Mouse (Mus musculus) liver, embryonic 11.5 days (tissue): ENCODE data around the gene Camkk2. TPM values are rescaled to one million over a fixed set of nuclear protein-coding genes. Genes with fewer than 3 reads are reported as not detected.

Experiments
- ATAC-seq: fragments of 200-750 bp; cut with Nextera tagmentation; replicated peaks from 2 replicates; pipeline ENCODE4 v1.8.0; 2017; ENCODE audit warnings: moderate number of reproducible peaks, mild to moderate bottlenecking, moderate TSS enrichment, moderate library complexity; ENCODE audit not compliant: low FRiP score
- DNase-seq: peaks from one replicate; pipeline ENCODE4 v3.0.0-alpha.2; 2017; ENCODE audit warnings: low spot score
- H3K27ac ChIP-seq: fragments of 300-500 bp; sonication (generic); 2 replicates; pipeline ENCODE4 v1.5.1; 2014; ENCODE audit warnings: mild to moderate bottlenecking, low read depth, low read length, control low read depth
- H3K27me3 ChIP-seq: fragments of 300-500 bp; sonication (generic); replicated peaks from 2 replicates; pipeline ENCODE4 v1.6.1; 2014; ENCODE audit warnings: low read length, mixed read lengths; ENCODE audit not compliant: control insufficient read depth, insufficient read depth
- H3K36me3 ChIP-seq: fragments of 300-500 bp; sonication (generic); 2 replicates; pipeline ENCODE4 v1.6.1; 2014; ENCODE audit warnings: mild to moderate bottlenecking, low read length, moderate library complexity, mixed read lengths; ENCODE audit not compliant: control insufficient read depth, insufficient read depth
- H3K4me1 ChIP-seq: fragments of 300-500 bp; sonication (generic); replicated peaks from 2 replicates; pipeline ENCODE4 v1.6.1; 2014; ENCODE audit warnings: low read length, mixed read lengths; ENCODE audit not compliant: control insufficient read depth, insufficient read depth
- H3K4me2 ChIP-seq: fragments of 300-500 bp; sonication (generic); 2 replicates; pipeline ENCODE4 v1.6.1; 2014; ENCODE audit warnings: mild to moderate bottlenecking, control low read depth, moderate library complexity
- H3K4me3 ChIP-seq: fragments of 300-500 bp; sonication (generic); 2 replicates; pipeline ENCODE4 v1.5.1; 2014; ENCODE audit warnings: low read depth, low read length, control low read depth
- H3K9ac ChIP-seq: fragments of 300-500 bp; sonication (generic); 2 replicates; pipeline ENCODE4 v1.6.1; 2014; ENCODE audit warnings: low read depth, low read length, control low read depth
- H3K9me3 ChIP-seq: fragments of 300-500 bp; sonication (generic); 2 replicates; pipeline ENCODE4 v1.6.1; 2016; ENCODE audit warnings: low read length, inconsistent platforms, mixed read lengths; ENCODE audit not compliant: control insufficient read depth
- WGBS: fragments of 180-500 bp; shearing (Covaris S2); extraction: QIAGEN DNeasy Blood & Tissue Kit; methylation state at CpG from one replicate; pipeline ENCODE4 v1.1.7; 2014; 5-methylcytosine and 5-hydroxymethylcytosine counted together
- polyA plus RNA-seq: library from polyadenylated mRNA; unstranded; fragments of >200 nt; fragmentation: Nextera tagmentation; extraction: Ambion mirVana; gene quantifications from 2 replicates; pipeline ENCODE4 v1.2.1, GENCODE M21; 2014

Gene Camkk2
- polyA plus RNA-seq, 1 experiment from 2014 or later, result 15.5 TPM

DNA sequence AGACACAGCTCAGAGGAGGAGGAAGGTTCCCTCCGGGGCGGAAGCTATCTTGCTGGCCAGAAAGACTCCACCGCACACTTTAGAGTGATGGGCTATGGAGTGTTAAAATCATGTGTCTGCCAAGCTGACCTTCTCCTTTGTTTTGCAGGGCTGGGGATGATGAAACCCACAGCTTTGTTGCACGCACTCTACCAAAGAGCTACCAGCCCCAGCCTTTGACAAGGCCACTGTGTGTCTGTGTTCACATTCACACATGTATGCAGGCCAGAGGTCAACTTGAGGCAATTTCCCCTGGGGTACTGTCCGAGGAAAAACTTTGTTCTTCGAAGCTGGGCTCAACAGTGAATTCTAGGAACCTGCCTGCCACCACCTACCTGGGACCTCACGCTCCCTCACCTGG lies 43.4 kb downstream of the Camkk2 start:
- WGBS, result 92% methylated on average over 7 of the region's 7 CpGs
- peaks cover 4% of the 10 kb centered on the region; the same call in 1 of the 2 replicates for H3K36me3 ChIP-seq
- H3K4me3 ChIP-seq, result no peak overlapping the region
- no peaks in the 10 kb centered on the region for H3K27me3 ChIP-seq
- no peak overlapping the region for H3K4me2 ChIP-seq
- H3K9ac ChIP-seq, result no peak overlapping the region
- no peaks in the 10 kb centered on the region for H3K9me3 ChIP-seq
- peaks cover 22% of the 10 kb centered on the region for H3K4me1 ChIP-seq
- no peak overlapping the region for H3K27ac ChIP-seq
- no peak for DNase-seq
- no peak for ATAC-seq

DNA sequence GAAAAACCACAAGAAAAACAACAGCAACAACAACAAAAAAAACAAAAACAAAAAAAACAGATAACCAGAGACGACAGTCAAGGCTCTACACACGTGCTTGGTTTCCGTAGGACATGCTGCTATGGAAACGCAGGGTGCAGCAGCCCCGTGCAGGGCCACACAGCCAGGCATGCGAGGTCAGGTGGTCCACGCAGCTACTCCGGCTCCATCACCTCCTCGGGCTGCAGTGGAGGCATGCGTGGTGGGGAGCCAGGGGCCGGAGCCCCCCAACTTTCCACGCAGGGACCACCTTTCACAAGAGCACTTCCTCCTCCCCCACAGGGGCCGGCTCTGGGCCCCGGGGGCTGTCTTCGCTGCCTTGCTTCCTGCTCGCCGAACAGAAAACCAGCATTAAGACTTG lies 45.3 kb downstream of the Camkk2 start:
- H3K27ac ChIP-seq, result no peak overlapping the region
- H3K4me3 ChIP-seq, result no peak overlapping the region
- peaks cover 4% of the 10 kb centered on the region; the same call in 1 of the 2 replicates for H3K36me3 ChIP-seq
- H3K9me3 ChIP-seq, result no peaks in the 10 kb centered on the region
- 50% methylated on average over 17 of the region's 17 CpGs for WGBS
- DNase-seq (no peak), ATAC-seq (no peak)
- H3K4me2 ChIP-seq, result 0 out of 2 replicates have a peak overlapping the region, but pooled peaks have one; percentile 26
- H3K9ac ChIP-seq, result no peak overlapping the region
- H3K27me3 ChIP-seq, result no peaks in the 10 kb centered on the region
- peaks cover 22% of the 10 kb centered on the region for H3K4me1 ChIP-seq

DNA sequence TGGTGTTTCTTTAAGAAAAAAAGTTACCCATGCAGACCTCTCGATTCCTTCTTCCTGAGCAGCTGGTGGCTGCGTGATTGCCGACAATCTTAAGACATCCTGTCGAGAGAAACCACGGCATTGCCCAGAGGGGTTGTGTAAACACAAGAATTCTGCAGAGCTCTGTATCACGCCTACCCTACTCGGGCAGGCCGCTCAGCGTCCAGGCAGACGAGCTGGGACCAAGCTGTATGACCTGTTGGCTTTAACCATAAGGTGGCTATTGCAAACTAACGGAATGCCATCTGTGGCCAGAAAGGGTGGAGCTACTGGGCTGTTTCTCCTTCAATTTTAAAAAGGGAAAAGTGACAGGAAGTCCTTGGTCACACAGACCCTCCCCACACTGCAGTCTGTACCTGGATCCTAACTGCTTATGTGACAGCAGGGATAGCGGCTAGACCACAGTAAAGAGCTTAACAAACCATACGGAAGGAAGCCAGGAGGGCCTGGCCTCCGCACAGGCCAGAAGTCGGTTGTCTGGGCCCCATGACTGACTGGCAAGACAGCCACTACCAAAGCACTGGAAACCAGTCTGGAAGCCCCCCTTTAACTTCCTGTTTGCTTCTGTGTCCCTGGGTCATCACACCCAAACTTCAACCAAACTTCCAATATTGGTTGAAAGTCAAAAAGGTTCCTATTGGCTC lies 47.1 kb downstream of the Camkk2 start:
- 0 out of 2 replicates have a peak overlapping the region, but pooled peaks have one; percentile 26 for H3K9ac ChIP-seq
- H3K27ac ChIP-seq, result peak overlapping the region; percentile 54
- no peak; the same call in 1 of the 2 replicates for ATAC-seq
- no peak for DNase-seq
- H3K27me3 ChIP-seq, result no peaks in the 10 kb centered on the region
- H3K36me3 ChIP-seq, result peaks cover 4% of the 10 kb centered on the region; the same call in 1 of the 2 replicates
- H3K9me3 ChIP-seq, result no peaks in the 10 kb centered on the region
- H3K4me3 ChIP-seq, result no peak overlapping the region
- H3K4me2 ChIP-seq, result peak overlapping the region; percentile 44
- peaks cover 22% of the 10 kb centered on the region for H3K4me1 ChIP-seq
- 20% methylated on average over 15 of the region's 15 CpGs for WGBS

DNA sequence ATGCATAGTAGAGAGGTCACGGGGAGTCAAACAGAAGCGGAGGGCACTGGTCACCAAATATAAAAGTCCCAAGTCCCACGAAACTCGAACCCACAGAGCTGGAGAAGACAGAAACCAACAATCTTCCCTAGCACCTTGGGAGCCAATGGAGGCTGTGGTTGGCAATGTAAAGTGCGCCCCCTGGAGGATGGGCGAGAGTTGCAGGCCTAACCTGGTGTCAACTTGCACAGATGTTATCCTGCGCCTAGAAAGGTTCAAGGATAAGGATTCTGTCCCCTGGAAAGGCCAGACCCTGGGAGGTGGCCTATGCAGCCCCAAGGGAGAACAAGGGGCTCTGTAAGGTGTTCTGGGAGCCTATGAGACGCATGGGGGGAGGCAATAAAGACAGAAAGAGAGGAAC lies 47.9 kb downstream of the Camkk2 start:
- H3K4me1 ChIP-seq, result peaks cover 22% of the 10 kb centered on the region
- H3K4me2 ChIP-seq, result peak overlapping the region; percentile 44
- H3K36me3 ChIP-seq, result 0 out of 2 replicates have a peak, but pooled peaks cover 2% of the 10 kb centered on the region

DNA sequence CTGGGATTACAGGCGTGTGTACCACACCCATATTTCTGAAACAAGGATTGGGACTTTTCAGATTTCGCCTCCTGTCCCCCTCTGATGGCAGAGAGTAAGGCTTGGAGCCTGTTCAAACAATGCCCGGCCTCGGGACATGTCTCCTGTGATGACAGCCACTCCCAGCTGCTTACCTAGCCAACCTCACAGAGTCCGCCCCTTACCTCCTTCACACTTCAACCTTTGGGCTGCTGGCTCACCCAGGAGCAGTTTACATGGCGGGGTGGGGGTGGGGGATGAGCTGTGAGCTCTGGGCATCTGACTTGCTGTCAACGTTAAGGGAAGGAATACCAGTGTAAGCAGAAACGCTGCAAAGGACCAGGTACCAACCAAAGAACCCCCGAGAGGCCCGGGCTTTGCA lies 48.4 kb downstream of the Camkk2 start:
- no peak overlapping the region for H3K9ac ChIP-seq
- H3K27ac ChIP-seq, result no peak overlapping the region
- no peaks in the 10 kb centered on the region for H3K27me3 ChIP-seq
- no peak overlapping the region for H3K4me3 ChIP-seq
- ATAC-seq (no peak), DNase-seq (no peak)
- WGBS, result 76% methylated on average over 10 of the region's 10 CpGs
- 0 out of 2 replicates have a peak, but pooled peaks cover 2% of the 10 kb centered on the region for H3K36me3 ChIP-seq
- H3K9me3 ChIP-seq, result no peaks in the 10 kb centered on the region
- no peak overlapping the region for H3K4me2 ChIP-seq
- H3K4me1 ChIP-seq, result peaks cover 22% of the 10 kb centered on the region

More for the DNA sequence above, 47.9 kb downstream of the Camkk2 start:
- 54% methylated on average over 8 of the region's 8 CpGs for WGBS
- ATAC-seq, result no peak
- Histone ChIP-seq H3K9me3 (no peaks in the 10 kb centered on the region), H3K27ac (peak overlapping the region; percentile 54), H3K9ac (no peak overlapping the region), H3K4me3 (no peak overlapping the region), H3K27me3 (no peaks in the 10 kb centered on the region)
- peak; percentile 69 for DNase-seq

DNA sequence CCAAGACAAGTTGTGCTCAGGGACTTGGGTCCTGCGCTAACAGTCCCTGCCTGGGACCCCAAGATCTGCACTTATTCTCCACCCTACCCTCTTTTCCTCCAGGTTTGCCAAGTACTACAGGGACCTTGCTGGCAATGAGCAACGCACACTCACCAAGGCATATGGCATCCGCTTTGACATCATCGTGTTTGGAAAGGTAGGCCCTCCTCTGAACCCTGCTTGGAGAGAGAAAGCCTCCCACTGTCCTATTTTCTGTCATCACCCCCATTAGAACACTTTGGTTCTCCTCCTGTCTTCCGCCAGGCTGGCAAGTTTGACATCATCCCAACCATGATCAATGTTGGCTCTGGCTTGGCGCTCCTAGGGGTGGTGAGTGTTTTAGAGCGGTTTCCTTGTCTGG lies 52.1 kb downstream of the Camkk2 start:
- Histone ChIP-seq H3K27me3 (no peaks in the 10 kb centered on the region), H3K4me1 (peaks cover 7% of the 10 kb centered on the region), H3K36me3 (no peaks in the 10 kb centered on the region), H3K27ac (no peak overlapping the region), H3K9me3 (no peaks in the 10 kb centered on the region), H3K4me2 (no peak overlapping the region), H3K4me3 (no peak overlapping the region), H3K9ac (no peak overlapping the region)
- ATAC-seq (no peak), DNase-seq (no peak)
- WGBS, result 89% methylated on average over 7 of the region's 7 CpGs

DNA sequence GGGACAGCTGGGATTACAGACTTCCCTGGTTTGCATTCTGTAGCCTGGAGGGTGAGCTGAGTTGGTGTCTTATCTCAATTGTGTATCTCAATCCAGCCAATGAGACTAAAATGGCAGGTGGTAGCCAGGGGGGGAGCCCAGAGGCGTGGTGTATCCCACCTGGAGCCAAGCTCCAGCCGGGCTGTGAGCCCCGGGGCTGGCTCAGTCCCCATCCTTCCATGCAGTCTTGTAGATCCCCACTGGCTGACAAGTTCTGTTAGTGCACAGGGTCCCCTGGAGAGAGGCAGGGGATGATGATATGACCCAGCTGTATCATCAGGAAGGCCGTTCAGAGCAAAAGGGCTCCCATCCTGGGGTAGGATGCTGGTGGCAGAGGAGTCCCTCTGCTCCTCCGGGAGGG lies 52.6 kb downstream of the Camkk2 start:
- peaks cover 2% of the 10 kb centered on the region for H3K4me1 ChIP-seq
- H3K27me3 ChIP-seq, result no peaks in the 10 kb centered on the region
- no peak; the same call in 1 of the 2 replicates for ATAC-seq
- H3K36me3 ChIP-seq, result no peaks in the 10 kb centered on the region
- H3K9me3 ChIP-seq, result no peaks in the 10 kb centered on the region
- H3K9ac ChIP-seq, result no peak overlapping the region
- no peak overlapping the region for H3K27ac ChIP-seq
- 82% methylated on average over 5 of the region's 5 CpGs for WGBS
- no peak overlapping the region for H3K4me2 ChIP-seq
- no peak overlapping the region for H3K4me3 ChIP-seq
- DNase-seq, result no peak

DNA sequence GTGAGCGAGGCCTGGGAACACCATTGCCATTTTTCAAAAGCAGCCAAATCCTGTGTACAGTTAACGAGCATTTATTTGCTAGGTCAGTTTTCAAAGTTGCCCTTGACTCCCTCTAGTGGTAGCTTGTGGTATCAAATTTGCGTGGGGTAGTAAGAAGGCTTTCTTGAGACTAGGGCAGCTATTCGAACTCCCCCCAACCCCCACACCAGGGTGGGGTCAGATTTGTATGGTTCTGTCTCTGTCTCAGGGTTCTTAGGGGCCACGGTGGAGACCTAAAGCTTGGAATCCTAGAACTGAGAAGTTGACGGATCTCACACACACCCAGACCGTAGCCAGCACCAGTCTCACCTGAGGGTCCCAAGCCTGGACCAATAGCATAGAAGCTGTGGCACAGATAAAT lies 53.1 kb downstream of the Camkk2 start:
- ATAC-seq, result peak; percentile 31
- H3K4me1 ChIP-seq, result no peaks in the 10 kb centered on the region

DNA sequence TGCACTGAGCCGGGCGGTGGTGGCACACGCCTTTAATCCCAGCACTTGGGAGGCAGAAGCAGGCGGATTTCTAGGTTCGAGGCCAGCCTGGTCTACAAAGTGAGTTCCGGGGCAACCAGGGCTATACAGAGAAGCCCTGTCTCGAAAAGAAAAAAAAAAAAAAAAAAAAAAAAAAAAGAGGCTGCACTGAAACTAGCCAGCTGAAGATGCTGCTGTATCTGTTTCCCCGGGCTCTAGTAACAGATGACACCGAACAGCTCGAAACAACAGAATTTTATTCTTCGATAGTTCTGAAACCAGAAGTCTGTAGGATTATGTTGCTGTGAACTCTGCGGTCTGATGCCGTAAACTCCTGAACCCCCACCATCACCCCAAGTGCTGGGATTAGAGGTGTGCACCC lies 53.8 kb downstream of the Camkk2 start:
- DNase-seq (no peak), ATAC-seq (no peak)
- Histone ChIP-seq H3K27ac (no peak overlapping the region; the same call in 1 of the 2 replicates), H3K9me3 (no peaks in the 10 kb centered on the region), H3K4me3 (no peak overlapping the region), H3K4me1 (no peaks in the 10 kb centered on the region), H3K36me3 (no peaks in the 10 kb centered on the region), H3K9ac (no peak overlapping the region), H3K4me2 (no peak overlapping the region), H3K27me3 (no peaks in the 10 kb centered on the region)
- 86% methylated on average over 13 of the region's 13 CpGs for WGBS

More for the DNA sequence above, 53.1 kb downstream of the Camkk2 start:
- H3K27me3 ChIP-seq, result no peaks in the 10 kb centered on the region
- DNase-seq, result peak; percentile 57
- whole genome bisulfite sequencing, result 21% methylated on average over 7 of the region's 7 CpGs
- H3K4me3 ChIP-seq, result no peak overlapping the region
- H3K36me3 ChIP-seq, result no peaks in the 10 kb centered on the region
- no peak overlapping the region for H3K9ac ChIP-seq
- H3K9me3 ChIP-seq, result no peaks in the 10 kb centered on the region
- H3K27ac ChIP-seq, result no peak overlapping the region
- H3K4me2 ChIP-seq, result no peak overlapping the region
